Mouse (Mus musculus) gastrocnemius, adult 2 months (tissue): ENCODE data around the gene Map3k9. TPM values are rescaled to one million over a fixed set of nuclear protein-coding genes. Genes with fewer than 3 reads are reported as not detected.
A peak's percentile ranks its signal among the peaks of the same experiment; 100 is the strongest.

Source experiments
- DNase-seq: peaks from one replicate; pipeline ENCODE4 v3.0.0; 2022
- H3K27ac ChIP-seq: fragments of 200-600 bp; 2 replicates; pipeline ENCODE4 v1.8.1; 2022; ENCODE audit warnings: mild to moderate bottlenecking
- H3K4me3 ChIP-seq: fragments of 200-600 bp; 2 replicates; pipeline ENCODE4 v1.8.1; 2022; ENCODE audit warnings: mild to moderate bottlenecking, moderate library complexity
- CTCF ChIP-seq: fragments of 200-600 bp; IDR thresholded peaks from 2 replicates; pipeline ENCODE4 v1.8.1; 2022; ENCODE audit warnings: antibody characterized with exemption, mild to moderate bottlenecking, moderate library complexity
- intact Hi-C: fragments of 180-260 bp; cut with DNase I; formaldehyde crosslinking; loops from one replicate; pipeline ENCODE4 v1.15.1; 2025
- total RNA-seq, 2 experiments: library from RNA; stranded (reverse); gene quantifications; 2 replicates each; pipeline ENCODE4 v1.2.3; 2021

The Map3k9 gene
- total RNA-seq, 2 experiments from 2014 or later: 0.08 to 0.10 TPM

- intact Hi-C loops: no loop called here
- no peak for DNase-seq
- Histone ChIP-seq H3K27ac (no peak overlapping the region), H3K4me3 (peak overlapping the region; percentile 81; the same call in 1 of the 2 replicates)
- no peak for TF ChIP-seq CTCF
These were observed 1.1 kb downstream of the Map3k9 start for GRCm38 (mm10) chr12:81779831-81780230.

DNA sequence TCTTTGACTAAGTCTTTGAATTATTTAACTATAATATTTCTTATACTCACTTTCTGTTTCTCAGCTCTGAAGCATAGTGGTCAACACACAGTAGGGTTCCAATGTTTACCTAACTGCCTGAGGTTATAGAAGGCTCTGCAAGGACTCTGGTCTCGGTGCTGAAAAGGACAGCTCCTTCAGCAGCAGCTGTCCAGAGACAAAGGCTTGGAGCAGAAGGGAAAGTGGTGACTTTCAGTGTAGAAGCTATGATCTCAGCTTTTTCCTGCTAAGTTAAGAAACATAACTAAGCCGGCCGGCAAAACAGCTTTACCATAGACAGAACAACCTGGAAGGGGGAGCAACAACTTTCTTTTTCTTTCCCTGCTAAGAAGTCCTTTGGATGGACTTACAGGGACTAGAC, 4.8 kb downstream of the Map3k9 start:
- TF ChIP-seq CTCF: no peak
- Histone ChIP-seq H3K27ac (no peak overlapping the region), H3K4me3 (no peak overlapping the region)
- intact Hi-C loops: no loop called here
- no peak for DNase-seq

GRCm38 (mm10) chr12:81775641-81776040, 5.3 kb downstream of the Map3k9 start:
- no peak for TF ChIP-seq CTCF
- Histone ChIP-seq H3K27ac (no peak overlapping the region), H3K4me3 (no peak overlapping the region)
- no peak for DNase-seq
- intact Hi-C loops: no loop called here

- intact Hi-C loops: no loop called here
- Histone ChIP-seq H3K4me3 (no peak overlapping the region), H3K27ac (no peak overlapping the region)
- TF ChIP-seq CTCF: no peak
- no peak for DNase-seq
These were observed 6.8 kb downstream of the Map3k9 start for GRCm38 (mm10) chr12:81774186-81774585.

- intact Hi-C loops: no loop called here
- no peak for DNase-seq
- no peak for TF ChIP-seq CTCF
- H3K4me3 ChIP-seq: no peak overlapping the region
- H3K27ac ChIP-seq: no peak overlapping the region
These were observed 11.5 kb downstream of the Map3k9 start for GRCm38 (mm10) chr12:81769458-81769857.

- no peak for DNase-seq
- H3K27ac ChIP-seq: no peak overlapping the region
- no peak for TF ChIP-seq CTCF
- intact Hi-C loops: no loop called here
- no peak overlapping the region for H3K4me3 ChIP-seq
These were observed 15.6 kb downstream of the Map3k9 start for GRCm38 (mm10) chr12:81765386-81765785.

DNA sequence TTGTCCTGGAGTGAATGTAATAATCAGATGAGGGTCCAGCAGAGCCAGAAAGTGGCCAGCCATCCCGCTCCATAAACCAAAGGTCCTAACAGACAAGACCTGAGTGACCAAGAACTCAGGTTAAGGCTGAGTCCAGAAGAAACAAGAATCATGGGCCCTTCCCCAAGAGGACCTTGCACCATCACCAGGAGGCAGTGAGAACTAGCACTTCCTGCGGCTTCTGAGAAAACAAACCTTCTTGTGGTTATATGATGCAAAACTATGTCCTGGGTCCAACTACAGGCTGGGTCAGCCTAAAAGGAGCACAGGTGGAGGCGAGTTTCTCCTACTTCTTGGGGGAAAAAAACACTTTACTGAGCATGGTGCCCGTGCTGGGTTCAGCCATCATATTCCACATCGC, 16.6 kb downstream of the Map3k9 start:
- Histone ChIP-seq H3K4me3 (no peak overlapping the region), H3K27ac (no peak overlapping the region)
- DNase-seq: no peak
- no peak for TF ChIP-seq CTCF
- intact Hi-C loops: no loop called here

- no peak overlapping the region for H3K4me3 ChIP-seq
- TF ChIP-seq CTCF: no peak
- no peak overlapping the region for H3K27ac ChIP-seq
- intact Hi-C loops: no loop called here
- DNase-seq: peak; percentile 38
These were observed 26.3 kb downstream of the Map3k9 start for GRCm38 (mm10) chr12:81754651-81755050.

DNA sequence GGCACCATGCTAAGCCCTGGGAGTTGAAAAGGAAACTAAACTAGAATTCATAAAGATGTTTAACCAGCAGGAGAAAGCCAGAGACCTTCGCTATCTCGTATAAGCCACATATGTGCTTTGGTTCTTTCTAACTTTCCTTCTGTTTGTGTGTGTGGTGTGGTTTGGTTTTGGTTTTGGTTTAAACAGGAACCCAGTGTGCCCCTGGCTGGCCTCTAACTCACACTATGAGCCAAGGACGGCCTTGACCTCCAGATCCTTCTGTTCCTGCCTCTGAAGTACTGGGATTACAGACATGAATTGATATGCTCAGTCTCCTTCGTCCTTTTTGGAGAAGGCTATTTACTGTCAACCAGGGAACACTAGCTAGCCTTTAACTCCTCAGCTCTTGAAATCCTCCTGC, 29.9 kb downstream of the Map3k9 start:
- Histone ChIP-seq H3K4me3 (no peak overlapping the region), H3K27ac (no peak overlapping the region)
- no peak for DNase-seq
- TF ChIP-seq CTCF: no peak
- intact Hi-C loops: no loop called here

DNA sequence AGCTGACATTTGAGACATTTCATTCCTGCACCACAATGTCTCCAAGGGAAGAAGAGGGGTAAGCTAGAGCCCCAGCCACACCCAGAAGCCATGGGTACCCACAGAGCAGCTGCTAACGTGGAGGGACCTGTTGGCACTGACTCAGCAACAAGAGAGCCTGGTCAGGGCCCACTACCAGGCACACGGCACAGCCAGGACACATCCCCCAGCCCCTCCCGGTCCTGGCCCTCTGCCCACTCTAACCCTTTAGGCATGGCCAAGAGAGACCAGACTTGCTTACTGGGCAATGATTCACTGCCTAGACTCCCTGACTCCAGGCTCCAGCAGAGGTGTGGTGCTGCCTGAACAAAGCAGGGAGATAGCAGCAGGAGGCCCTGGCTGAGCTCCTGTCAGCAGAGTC, 32.1 kb downstream of the Map3k9 start:
- Histone ChIP-seq H3K27ac (no peak overlapping the region), H3K4me3 (no peak overlapping the region)
- intact Hi-C loops: no loop called here
- TF ChIP-seq CTCF: no peak
- no peak for DNase-seq

DNA sequence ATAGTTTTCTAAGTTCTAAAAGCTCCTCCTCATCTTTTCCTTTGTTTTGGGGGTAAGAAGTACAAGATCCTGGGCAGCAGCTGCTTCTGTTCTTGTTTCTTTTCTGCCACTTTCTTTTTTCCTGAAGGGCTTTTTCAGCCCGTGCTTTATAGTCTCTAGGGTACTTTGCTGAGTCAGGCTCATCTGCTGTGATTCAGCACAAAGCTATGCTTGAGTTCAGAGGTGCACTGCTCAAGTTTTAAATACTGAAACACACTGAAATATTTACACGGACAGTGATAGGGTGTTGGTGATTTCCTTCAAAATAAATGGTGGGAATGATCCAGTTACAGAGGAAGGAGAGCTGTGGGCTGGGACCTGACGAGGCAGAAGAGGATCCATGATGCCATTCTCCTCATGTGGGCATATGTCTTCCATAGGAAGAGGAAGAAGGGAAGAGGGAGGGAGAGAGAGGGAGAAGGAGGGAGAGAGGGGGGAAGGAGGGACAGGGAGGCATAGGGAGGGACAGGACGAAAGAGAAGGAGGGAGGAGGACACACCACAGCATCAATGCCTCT, 32.9 kb downstream of the Map3k9 start:
- intact Hi-C loops: no loop called here

DNA sequence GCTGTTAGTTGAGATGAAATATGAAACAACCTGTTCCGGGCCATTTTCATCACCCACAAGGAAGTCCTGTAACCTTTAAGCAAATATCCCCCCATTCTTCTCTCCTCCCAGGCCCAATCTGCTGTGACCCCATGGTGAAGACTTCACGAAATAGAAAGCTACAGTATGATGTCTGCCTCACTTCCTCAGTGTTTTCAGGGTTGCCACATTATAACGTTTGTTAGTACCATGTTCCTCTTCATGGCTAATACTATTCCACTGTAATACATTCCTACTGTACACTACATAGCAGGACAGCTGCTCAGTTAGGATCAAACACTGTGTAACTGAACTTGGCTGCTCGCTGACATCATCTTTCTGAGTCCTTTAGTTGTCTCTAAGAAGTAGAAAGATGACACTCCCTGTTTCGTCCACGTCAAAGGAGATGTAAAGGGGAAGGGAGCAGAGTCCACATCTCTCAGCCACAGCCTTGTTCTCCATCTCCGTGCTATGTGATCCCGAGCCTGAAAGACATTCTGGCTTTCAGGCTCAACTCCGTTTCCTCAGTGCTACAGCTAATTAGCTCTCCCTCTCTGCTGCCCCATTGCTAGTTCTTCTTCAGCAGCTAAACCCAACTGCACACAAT, 34.5 kb downstream of the Map3k9 start:
- Histone ChIP-seq H3K4me3 (no peak overlapping the region), H3K27ac (no peak overlapping the region)
- no peak for TF ChIP-seq CTCF
- no peak for DNase-seq
- intact Hi-C loops: no loop called here

More for the DNA sequence above, 32.9 kb downstream of the Map3k9 start:
- DNase-seq: no peak
- TF ChIP-seq CTCF: no peak
- H3K27ac ChIP-seq: no peak overlapping the region
- no peak overlapping the region for H3K4me3 ChIP-seq

- no peak overlapping the region for H3K27ac ChIP-seq
- no peak overlapping the region for H3K4me3 ChIP-seq
- TF ChIP-seq CTCF: no peak
- no peak for DNase-seq
- intact Hi-C loops: no loop called here
These were observed 45.5 kb downstream of the Map3k9 start for GRCm38 (mm10) chr12:81735246-81736070.
